Mouse (Mus musculus): Measurements from ENCODE around the gene D10Wsu102e.

- no peak for TF ChIP-seq GATA1 (IDR thresholded peaks at IDR 0.05; ENCODE audit: borderline replicate concordance, low read length)
- TF ChIP-seq FLI1 (IDR thresholded peaks at IDR 0.05; ENCODE audit: low read length): no peak
Observed at GRCm38 (mm10) chr10:83350689-83351088, 9.3 kb upstream of the D10Wsu102e start.
